Mouse (Mus musculus) C2C12 (cell line): ENCODE measurements at regions not wholly inside any gene's neighbourhood (a gene's known extent, or its start where the extent isn't known, plus 50 kb on each side); places are given as distances from the start of the nearest gene placed in this dataset.

Source experiments
- CTCF ChIP-seq: IDR thresholded peaks from one replicate; pipeline ENCODE4 v1.5.1; 2011; ENCODE audit not compliant: control insufficient read depth, insufficient read depth, insufficient read length
- FOSL1 ChIP-seq: IDR thresholded peaks from one replicate; pipeline ENCODE4 v1.8.0; 2011; ENCODE audit warnings: mild to moderate bottlenecking, low read length; ENCODE audit not compliant: poor library complexity, insufficient read depth, severe bottlenecking
- MAX ChIP-seq: IDR thresholded peaks from one replicate; pipeline ENCODE4 v1.6.1; 2011; ENCODE audit warnings: mild to moderate bottlenecking, control low read depth
- MYOD1 ChIP-seq: IDR thresholded peaks from one replicate; pipeline ENCODE4 v1.6.1; 2011; ENCODE audit warnings: low read depth; ENCODE audit not compliant: control insufficient read depth, insufficient read length
- USF1 ChIP-seq: IDR thresholded peaks from one replicate; pipeline ENCODE4 v1.6.1; 2011; ENCODE audit warnings: low read depth, mild to moderate bottlenecking, control low read depth, moderate library complexity

DNA sequence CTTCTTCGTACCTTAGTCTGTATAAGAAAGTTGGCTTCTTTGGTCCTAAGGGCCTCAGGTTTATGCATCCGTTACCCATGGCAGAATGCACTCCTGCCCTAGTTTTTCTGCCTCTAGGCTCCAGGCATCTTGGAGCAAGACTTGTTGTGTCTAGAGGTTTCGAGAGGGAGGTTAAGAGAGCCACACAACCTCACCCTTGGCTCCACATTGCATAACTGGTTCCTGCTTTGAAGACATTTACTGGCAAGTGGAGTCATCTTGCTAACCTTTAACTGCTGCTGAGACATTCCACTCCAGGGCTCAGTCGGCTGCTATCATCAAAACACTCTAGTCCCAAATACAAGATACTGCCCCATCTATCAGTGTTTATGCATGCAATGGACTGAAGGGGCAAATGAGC, 135.9 kb downstream of the Cog6 start:
- no peak for TF ChIP-seq CTCF
- no peak for TF ChIP-seq MAX
- no peak for TF ChIP-seq MYOD1
- TF ChIP-seq FOSL1 = no peak
- no peak for TF ChIP-seq USF1
